Mouse (Mus musculus): ENCODE data around the gene Olfr455.
A peak's percentile ranks its signal among the peaks of the same experiment; 100 is the strongest.

Olfr455 gene

GRCm38 (mm10) chr6:42547461-42547860, at the start of gene Olfr455:
Gene Olfr455, minus strand, starts transcription at chr6:42547587.
- no peak for TF ChIP-seq GATA4 (IDR thresholded peaks at IDR 0.05; ENCODE audit: insufficient replicate concordance, low read length)

GRCm38 (mm10) chr6:42593138-42593882, 45.9 kb upstream of the Olfr455 start:
- no peak for TF ChIP-seq GATA4 (IDR thresholded peaks at IDR 0.05; ENCODE audit: insufficient replicate concordance, low read length)

GRCm38 (mm10) chr6:42586569-42586968, 39.2 kb upstream of the Olfr455 start:
- TF ChIP-seq GATA4 (IDR thresholded peaks at IDR 0.05; ENCODE audit: insufficient replicate concordance, low read length), result no peak

DNA sequence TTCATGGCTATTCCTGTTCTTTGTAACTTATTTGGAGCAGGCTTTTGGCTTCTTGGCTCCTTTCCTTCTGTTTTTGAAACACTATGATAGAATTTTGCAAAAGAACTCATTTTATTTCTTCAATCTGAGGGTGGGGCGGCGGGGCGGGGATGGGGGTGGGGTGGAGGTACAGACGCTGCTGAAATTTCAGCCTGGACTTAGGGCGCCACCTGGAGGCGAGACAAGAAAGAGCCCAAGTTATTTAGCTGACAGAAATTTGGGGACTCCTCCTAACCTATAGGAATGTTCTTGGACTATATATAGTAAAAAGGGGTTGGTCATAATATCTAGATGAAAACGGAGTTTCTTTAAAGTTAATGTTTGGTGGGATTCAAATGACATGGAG, 36.1 kb upstream of the Olfr455 start:
- TF ChIP-seq GATA4 (IDR thresholded peaks at IDR 0.05; ENCODE audit: insufficient replicate concordance, low read length), result no peak

GRCm38 (mm10) chr6:42582741-42583487, 35.5 kb upstream of the Olfr455 start:
- TF ChIP-seq GATA4 (IDR thresholded peaks at IDR 0.05; ENCODE audit: insufficient replicate concordance, low read length), result no peak

DNA sequence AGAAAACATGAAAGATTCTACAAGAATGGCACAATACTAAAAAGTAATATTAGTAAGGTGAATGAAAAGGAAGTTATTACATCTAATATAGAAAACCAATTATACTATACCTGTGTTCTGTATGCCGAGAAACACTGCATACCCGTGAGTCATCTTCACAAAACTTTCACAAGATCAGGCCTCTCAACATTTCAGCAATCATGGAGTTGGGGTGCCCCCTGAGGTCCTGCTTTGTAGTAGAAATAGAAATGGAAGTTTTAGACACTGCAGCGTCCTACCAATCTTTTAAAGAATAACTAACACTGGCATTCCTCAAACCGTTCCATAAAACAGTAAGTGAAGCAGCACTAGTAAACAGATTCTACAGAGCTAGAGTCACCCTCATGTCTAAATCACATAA, 31.3 kb upstream of the Olfr455 start:
- TF ChIP-seq GATA4 (IDR thresholded peaks at IDR 0.05; ENCODE audit: insufficient replicate concordance, low read length), result no peak

DNA sequence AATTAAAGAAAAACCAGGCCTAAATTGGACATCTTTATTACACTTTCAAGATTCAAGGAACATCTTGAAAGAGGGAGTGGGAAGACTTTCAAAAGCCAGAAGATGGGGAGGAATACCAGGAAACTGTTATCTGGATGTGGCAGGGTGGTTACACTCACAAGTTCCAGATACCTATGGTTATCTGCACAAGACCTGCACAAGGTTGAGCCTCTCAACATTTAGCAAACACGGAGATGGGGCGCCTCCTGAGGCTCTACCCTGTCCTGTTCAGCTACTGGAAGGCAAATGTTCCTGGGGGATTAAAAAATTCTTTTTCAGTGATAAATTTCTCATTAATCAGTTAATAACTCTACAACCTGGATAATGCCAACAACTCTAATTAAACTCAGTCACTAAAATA, 30.0 kb upstream of the Olfr455 start:
- no peak for TF ChIP-seq GATA4 (IDR thresholded peaks at IDR 0.05; ENCODE audit: insufficient replicate concordance, low read length)

GRCm38 (mm10) chr6:42568205-42568604, 20.8 kb upstream of the Olfr455 start:
- TF ChIP-seq GATA4 (IDR thresholded peaks at IDR 0.05; ENCODE audit: insufficient replicate concordance, low read length), result no peak

DNA sequence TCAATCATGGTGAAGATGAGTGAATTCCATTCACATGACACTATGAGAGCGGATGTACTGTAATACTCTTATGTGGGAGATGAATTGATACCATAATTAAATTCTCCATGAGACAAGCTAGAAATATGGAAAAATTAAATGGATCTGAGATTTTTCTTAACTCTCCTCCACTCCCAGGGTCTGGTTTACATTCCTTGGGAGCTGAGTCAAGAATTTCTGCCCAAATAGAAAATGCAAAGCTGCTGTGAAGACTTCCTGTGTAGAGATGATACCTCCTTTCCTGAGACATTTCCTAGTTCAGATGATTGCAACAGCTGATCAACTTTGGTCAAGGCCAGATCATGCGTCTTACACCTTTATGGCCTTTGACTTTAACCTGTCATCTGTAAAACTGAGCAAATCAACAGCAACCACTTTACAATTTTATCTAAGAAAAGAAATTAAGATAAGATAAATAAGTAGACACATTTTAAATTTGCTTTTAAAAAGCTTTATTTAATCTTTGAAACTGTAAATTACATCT, 18.8 kb upstream of the Olfr455 start:
- no peak for TF ChIP-seq GATA4 (IDR thresholded peaks at IDR 0.05; ENCODE audit: insufficient replicate concordance, low read length)

- no peak for TF ChIP-seq GATA4 (IDR thresholded peaks at IDR 0.05; ENCODE audit: insufficient replicate concordance, low read length)
Measured at GRCm38 (mm10) chr6:42562280-42562679, 14.9 kb upstream of the Olfr455 start.

DNA sequence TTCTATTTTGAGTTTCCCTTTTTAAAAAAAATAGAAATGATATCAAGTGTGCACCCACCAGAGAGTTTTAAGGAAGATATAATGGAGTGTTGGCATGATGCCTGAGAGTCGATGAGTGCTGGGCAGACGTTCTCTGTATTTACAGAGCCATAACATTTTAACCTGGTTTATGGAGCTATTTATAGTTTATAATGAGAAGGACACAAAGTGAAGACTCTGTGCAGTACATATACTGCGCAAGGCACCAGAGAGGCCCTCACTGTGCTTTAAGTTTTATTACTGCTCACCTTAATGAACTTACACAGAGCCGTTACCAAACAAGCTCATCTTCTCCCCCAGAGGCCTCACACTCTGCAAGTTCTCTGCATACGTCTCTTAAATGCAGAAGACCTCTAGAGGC, 13.5 kb upstream of the Olfr455 start:
- TF ChIP-seq GATA4 (IDR thresholded peaks at IDR 0.05; ENCODE audit: insufficient replicate concordance, low read length), result no peak

- TF ChIP-seq GATA4 (IDR thresholded peaks at IDR 0.05; ENCODE audit: insufficient replicate concordance, low read length), result no peak
Measured at GRCm38 (mm10) chr6:42558641-42559040, 11.3 kb upstream of the Olfr455 start.

- no peak for TF ChIP-seq GATA4 (IDR thresholded peaks at IDR 0.05; ENCODE audit: insufficient replicate concordance, low read length)
Measured at GRCm38 (mm10) chr6:42546180-42546579, 1.2 kb downstream of the Olfr455 start.

GRCm38 (mm10) chr6:42545451-42545885, 1.9 kb downstream of the Olfr455 start:
- peak; percentile 24; the same call in 1 of the 2 replicates for TF ChIP-seq GATA4 (IDR thresholded peaks at IDR 0.05; ENCODE audit: insufficient replicate concordance, low read length)

GRCm38 (mm10) chr6:42544846-42545245, 2.5 kb downstream of the Olfr455 start:
- no peak for TF ChIP-seq GATA4 (IDR thresholded peaks at IDR 0.05; ENCODE audit: insufficient replicate concordance, low read length)
